Mouse (Mus musculus) CH12.LX (cell line): Measurements from ENCODE around the gene Cela1. TPM values are rescaled to one million over a fixed set of nuclear protein-coding genes. Genes with fewer than 3 reads are reported as not detected.

Source experiments
- DNase-seq: peaks from one replicate; pipeline ENCODE4 v3.0.0-alpha.2; 2013; ENCODE audit errors: extremely low read depth
- H3K27ac ChIP-seq: 2 replicates; pipeline ENCODE4 v1.5.1; 2012; ENCODE audit warnings: low read depth, mild to moderate bottlenecking, control low read depth, moderate library complexity; ENCODE audit not compliant: insufficient read depth
- H3K27me3 ChIP-seq: replicated peaks from 2 replicates; pipeline ENCODE3; 2012; ENCODE audit warnings: inconsistent platforms
- H3K36me3 ChIP-seq, 2 experiments: replicated peaks in 1 of 2; 2 replicates each; pipeline versions ENCODE3 to v1.6.1; 2012; ENCODE audit warnings: inconsistent platforms in 1 of 2, low read length in 1 of 2, mild to moderate bottlenecking in 1 of 2, mixed read lengths in 1 of 2, moderate library complexity in 1 of 2; ENCODE audit not compliant: control insufficient read depth in 1 of 2, insufficient read depth in 1 of 2
- H3K4me1 ChIP-seq, 2 experiments: 2 replicates each; pipeline ENCODE4 v1.6.1; 2012; ENCODE audit warnings: inconsistent platforms in 1 of 2, moderate library complexity in 1 of 2; ENCODE audit not compliant: insufficient read depth in 2 of 2, control insufficient read depth in 1 of 2
- H3K4me2 ChIP-seq: 2 replicates; pipeline ENCODE4 v1.6.1; 2012; ENCODE audit warnings: low read depth, mild to moderate bottlenecking, control low read depth; ENCODE audit not compliant: poor library complexity, insufficient read depth, severe bottlenecking
- H3K4me3 ChIP-seq, 3 experiments: fragments of 150-350 bp in 1 of 3; sonication (generic) in 1 of 3; replicated peaks in 1 of 3; 2 replicates each; pipeline versions ENCODE3 to v1.5.1; 2011 to 2012; ENCODE audit warnings: low read depth in 2 of 3, low read length in 2 of 3, mild to moderate bottlenecking in 2 of 3, moderate library complexity in 2 of 3, control low read depth in 1 of 3, improper control_type of control experiment in 1 of 3, inconsistent platforms in 1 of 3, mixed read lengths in 1 of 3; ENCODE audit not compliant: poor library complexity in 1 of 3
- H3K79me2 ChIP-seq: replicated peaks from 2 replicates; pipeline ENCODE4 v1.6.1; 2012; ENCODE audit warnings: mild to moderate bottlenecking, moderate library complexity; ENCODE audit not compliant: control insufficient read depth, poor library complexity, insufficient read depth, severe bottlenecking; ENCODE audit errors: extremely low read depth
- H3K9ac ChIP-seq: 2 replicates; pipeline ENCODE4 v1.6.1; 2012; ENCODE audit warnings: low read depth, mild to moderate bottlenecking, control low read depth, moderate library complexity; ENCODE audit not compliant: insufficient read depth
- H3K9me3 ChIP-seq: replicated peaks from 2 replicates; pipeline ENCODE3; 2012; ENCODE audit warnings: low read length, inconsistent platforms, mixed read lengths
- CHD2 ChIP-seq: IDR thresholded peaks from 2 replicates; pipeline ENCODE4 v1.6.1; 2011; ENCODE audit warnings: low read length, improper control_type of control experiment
- ELF1 ChIP-seq: IDR thresholded peaks from 2 replicates; pipeline ENCODE4 v1.6.1; 2014; ENCODE audit warnings: low read depth, mild to moderate bottlenecking, inconsistent platforms, low read length, improper control_type of control experiment
- EP300 ChIP-seq: IDR thresholded peaks from 2 replicates; pipeline ENCODE4 v1.6.1; 2011; ENCODE audit warnings: low read length, improper control_type of control experiment
- ETS1 ChIP-seq: conservative IDR thresholded peaks from 2 replicates; pipeline ENCODE4 v1.6.1; 2012; ENCODE audit warnings: low read depth, mild to moderate bottlenecking, inconsistent platforms, low read length, improper control_type of control experiment, moderate library complexity
- GABPA ChIP-seq: IDR thresholded peaks from 2 replicates; pipeline ENCODE4 v1.6.1; 2012; ENCODE audit warnings: low read depth, low read length, improper control_type of control experiment, inconsistent platforms; ENCODE audit not compliant: insufficient replicate concordance
- HCFC1 ChIP-seq: IDR thresholded peaks from 2 replicates; pipeline ENCODE4 v1.6.1; 2012; ENCODE audit warnings: low read depth, mild to moderate bottlenecking, inconsistent platforms, low read length, improper control_type of control experiment
- JUN ChIP-seq: IDR thresholded peaks from 2 replicates; pipeline ENCODE4 v1.6.1; 2011; ENCODE audit warnings: low read depth, mild to moderate bottlenecking, low read length, improper control_type of control experiment, moderate library complexity; ENCODE audit not compliant: insufficient read depth
- JUND ChIP-seq: conservative IDR thresholded peaks from 2 replicates; pipeline ENCODE4 v1.6.1; 2011; ENCODE audit warnings: low read depth, low read length, improper control_type of control experiment
- MAX ChIP-seq: IDR thresholded peaks from 2 replicates; pipeline ENCODE4 v1.6.1; 2011; ENCODE audit warnings: low read length, improper control_type of control experiment
- MAZ ChIP-seq: IDR thresholded peaks from 2 replicates; pipeline ENCODE4 v1.6.1; 2012; ENCODE audit warnings: low read depth, mild to moderate bottlenecking, inconsistent platforms, low read length, improper control_type of control experiment, moderate library complexity
- MEF2A ChIP-seq: IDR thresholded peaks from 2 replicates; pipeline ENCODE4 v1.6.1; 2014; ENCODE audit warnings: low read depth, mild to moderate bottlenecking, inconsistent platforms, low read length, improper control_type of control experiment, borderline replicate concordance
- MXI1 ChIP-seq: IDR thresholded peaks from 2 replicates; pipeline ENCODE4 v1.6.1; 2011; ENCODE audit warnings: mild to moderate bottlenecking, low read depth, low read length, improper control_type of control experiment
- NELFE ChIP-seq: IDR thresholded peaks from 2 replicates; pipeline ENCODE4 v1.6.1; 2011; ENCODE audit warnings: low read depth, low read length, improper control_type of control experiment
- PAX5 ChIP-seq: IDR thresholded peaks from 2 replicates; pipeline ENCODE4 v1.6.1; 2012; ENCODE audit warnings: low read length, inconsistent platforms, mixed read lengths
- POLR2A ChIP-seq: IDR thresholded peaks from 2 replicates; pipeline ENCODE4 v1.6.1; 2011; ENCODE audit warnings: low read depth, mild to moderate bottlenecking, improper control_type of control experiment, low read length
- POLR2AphosphoS2 ChIP-seq: IDR thresholded peaks from 2 replicates; pipeline ENCODE4 v1.6.1; 2011; ENCODE audit warnings: low read depth, low read length, improper control_type of control experiment
- RAD21 ChIP-seq: IDR thresholded peaks from 2 replicates; pipeline ENCODE4 v1.6.1; 2011; ENCODE audit warnings: low read depth, mild to moderate bottlenecking, low read length, improper control_type of control experiment, moderate library complexity
- SMC3 ChIP-seq: IDR thresholded peaks from 2 replicates; pipeline ENCODE4 v1.6.1; 2011; ENCODE audit warnings: low read depth, low read length, improper control_type of control experiment
- TCF12 ChIP-seq: IDR thresholded peaks from 2 replicates; pipeline ENCODE4 v1.6.1; 2014; ENCODE audit warnings: low read depth, mild to moderate bottlenecking, inconsistent platforms, low read length, improper control_type of control experiment
- USF1 ChIP-seq: IDR thresholded peaks from 2 replicates; pipeline ENCODE4 v1.6.1; 2014; ENCODE audit warnings: low read depth, mild to moderate bottlenecking, inconsistent platforms, low read length, improper control_type of control experiment
- ZC3H11A ChIP-seq: IDR thresholded peaks from 2 replicates; pipeline ENCODE4 v1.6.1; 2012; ENCODE audit warnings: low read depth, mild to moderate bottlenecking, inconsistent platforms, low read length, improper control_type of control experiment
- ZMIZ1 ChIP-seq: IDR thresholded peaks from 2 replicates; pipeline ENCODE4 v1.6.1; 2012; ENCODE audit warnings: low read depth, mild to moderate bottlenecking, inconsistent platforms, low read length, improper control_type of control experiment
- ZNF384 ChIP-seq: IDR thresholded peaks from 2 replicates; pipeline ENCODE4 v1.6.1; 2012; ENCODE audit warnings: low read depth, low read length, improper control_type of control experiment, inconsistent platforms
- dilution Hi-C: fragments of 300-500 bp; cut with MboI; formaldehyde crosslinking; loops from 2 replicates; pipeline ENCODE4 v1.14.3; 2020; ENCODE audit warnings: low sequenced_read_pairs; ENCODE audit not compliant: extremely low pct_unique_long_range_greater_than_20kb, extremely low pct_ligation_motif_present
- in situ Hi-C: fragments of 300-500 bp; cut with MboI; formaldehyde crosslinking; loops from 3 replicates; pipeline ENCODE4 v1.14.3; 2019; ENCODE audit warnings: low sequenced_read_pairs, low pct_ligation_motif_present, low pct_unique_long_range_greater_than_20kb, mixed read lengths
- polyA plus RNA-seq: library from polyadenylated mRNA; unstranded; fragments of >175 nt; gene quantifications from 2 replicates; pipeline ENCODE4 v1.2.1, GENCODE M21; 2012; ENCODE audit warnings: low read depth; ENCODE audit not compliant: insufficient read length
- total RNA-seq, 2 experiments: library from RNA; depleted of rRNA; stranded (reverse); fragments of 300-350 nt in 1 of 2; fragments of >200 nt in 1 of 2; gene quantifications; 2 replicates each; pipeline ENCODE4 v1.2.3; 2012 to 2014

Cela1 gene
- total and polyA plus RNA-seq, 3 experiments: 1.3 to 4.8 (median 3.3) TPM

- peak; percentile 76; the same call in 1 of the 2 replicates for TF ChIP-seq MAZ
- peak; percentile 74 for TF ChIP-seq POLR2A
- TF ChIP-seq RAD21: no peak; the same call in 1 of the 2 replicates
- TF ChIP-seq CHD2: peak; percentile 60; the same call in 1 of the 2 replicates
- TF ChIP-seq TCF12: peak; percentile 88
- TF ChIP-seq, all 38 proteins: peak for 24
Observed at GRCm38 (mm10) chr15:100732580-100732979, 44.9 kb upstream of the Cela1 start (continued).

DNA sequence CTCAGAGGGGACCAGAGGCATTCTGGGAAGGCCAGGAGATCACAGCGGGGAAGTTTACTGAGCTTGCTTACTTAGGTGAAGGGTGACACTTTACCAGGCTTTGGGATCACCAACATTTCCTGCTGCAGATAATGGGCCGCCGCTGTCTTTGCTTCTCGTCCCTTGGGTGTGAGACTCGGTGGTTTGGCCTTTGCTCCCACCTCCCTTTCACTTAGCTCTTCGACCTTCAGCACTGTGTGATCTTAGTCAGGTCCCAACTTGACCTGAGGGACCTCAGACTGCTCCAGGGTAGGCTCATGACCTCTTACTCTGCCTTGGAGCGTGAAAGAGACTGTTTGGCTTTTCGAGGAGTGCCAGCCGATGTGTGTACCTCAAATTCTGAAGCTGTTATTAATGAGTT is 43.4 kb upstream of the Cela1 start:
- H3K27me3 ChIP-seq: no peaks in the 10 kb centered on the region
- H3K4me1 ChIP-seq: peaks cover 22 to 57% of the 10 kb centered on the region in 2 experiments
- H3K9me3 ChIP-seq: peaks cover 5% of the 10 kb centered on the region
- no peak overlapping the region for H3K27ac ChIP-seq
- H3K9ac ChIP-seq: no peak overlapping the region
- no peak for DNase-seq
- in situ Hi-C loops (no loop called here), dilution Hi-C loops (no loop called here)
- no peak overlapping the region for H3K4me3 ChIP-seq
- H3K36me3 ChIP-seq: peaks cover 8 to 36% of the 10 kb centered on the region in 2 experiments
- no peaks in the 10 kb centered on the region for H3K79me2 ChIP-seq
- TF ChIP-seq SMC3 (no peak), USF1 (no peak), MXI1 (no peak), MAX (no peak), PAX5 (no peak), EP300 (no peak), HCFC1 (no peak), MEF2A (no peak), ETS1 (no peak), ZMIZ1 (no peak), ZC3H11A (no peak), NELFE (no peak), GABPA (no peak), POLR2AphosphoS2 (no peak), JUN (no peak), TCF12 (no peak), ELF1 (no peak), JUND (no peak), ZNF384 (no peak)
- TF ChIP-seq, all 38 proteins: peak for 0
- H3K4me2 ChIP-seq: no peak overlapping the region
